Mouse (Mus musculus) midbrain, embryonic 15.5 days (tissue): ENCODE measurements around the gene Wdr4. TPM values are rescaled to one million over a fixed set of nuclear protein-coding genes. Genes with fewer than 3 reads are reported as not detected.

Experiments
- ATAC-seq: fragments of 200-750 bp; cut with Nextera tagmentation; replicated peaks from 2 replicates; pipeline ENCODE4 v1.8.0; 2017; ENCODE audit warnings: moderate TSS enrichment
- H3K27ac ChIP-seq: fragments of 300-500 bp; sonication (generic); 2 replicates; pipeline ENCODE4 v1.5.1; 2015; ENCODE audit warnings: mild to moderate bottlenecking, inconsistent platforms
- H3K27me3 ChIP-seq: fragments of 300-500 bp; sonication (generic); replicated peaks from 2 replicates; pipeline ENCODE4 v1.6.1; 2015; ENCODE audit warnings: inconsistent platforms
- H3K36me3 ChIP-seq: fragments of 300-500 bp; sonication (generic); replicated peaks from 2 replicates; pipeline ENCODE4 v1.6.1; 2015; ENCODE audit warnings: inconsistent platforms
- H3K4me1 ChIP-seq: fragments of 300-500 bp; sonication (generic); 2 replicates; pipeline ENCODE4 v1.6.1; 2015; ENCODE audit warnings: inconsistent platforms
- H3K4me2 ChIP-seq: fragments of 300-500 bp; sonication (generic); 2 replicates; pipeline ENCODE4 v1.6.1; 2015; ENCODE audit warnings: inconsistent platforms, mild to moderate bottlenecking, moderate library complexity
- H3K4me3 ChIP-seq: fragments of 300-500 bp; sonication (generic); 2 replicates; pipeline ENCODE4 v1.5.1; 2015; ENCODE audit warnings: mild to moderate bottlenecking, inconsistent platforms
- H3K9ac ChIP-seq: fragments of 300-500 bp; sonication (generic); 2 replicates; pipeline ENCODE4 v1.6.1; 2015; ENCODE audit warnings: mild to moderate bottlenecking, inconsistent platforms
- H3K9me3 ChIP-seq: fragments of 300-500 bp; sonication (generic); 2 replicates; pipeline ENCODE4 v1.6.1; 2016; ENCODE audit warnings: inconsistent platforms
- WGBS: fragments of 180-500 bp; shearing (Covaris S2); methylation state at CpG from one replicate; pipeline ENCODE4 v1.1.7; 2015; ENCODE audit warnings: mixed read lengths; 5-methylcytosine and 5-hydroxymethylcytosine counted together
- polyA plus RNA-seq: library from polyadenylated mRNA; unstranded; fragments of >200 nt; fragmentation: Nextera tagmentation; extraction: Ambion mirVana; gene quantifications from 2 replicates; pipeline ENCODE4 v1.2.1, GENCODE M21; 2015

The Wdr4 gene
- polyA plus RNA-seq, 1 experiment from 2014 or later, result 45.3 TPM

- H3K27me3 ChIP-seq, result no peaks in the 10 kb centered on the region
- WGBS, result 60% methylated on average over 10 of the region's 10 CpGs
- no peak overlapping the region for H3K9ac ChIP-seq
- no peaks in the 10 kb centered on the region for H3K36me3 ChIP-seq
- peaks cover 13% of the 10 kb centered on the region; the same call in 1 of the 2 replicates for H3K4me1 ChIP-seq
- H3K4me3 ChIP-seq, result no peak overlapping the region
- ATAC-seq, result peak; percentile 69
- H3K4me2 ChIP-seq, result no peak overlapping the region
- peak overlapping the region; percentile 12 for H3K27ac ChIP-seq
- H3K9me3 ChIP-seq, result no peaks in the 10 kb centered on the region
Measured at GRCm38 (mm10) chr17:31486616-31487198, 33.1 kb downstream of the Wdr4 start.

- no peak overlapping the region for H3K27ac ChIP-seq
- no peak overlapping the region for H3K4me3 ChIP-seq
- H3K36me3 ChIP-seq, result peaks cover 6% of the 10 kb centered on the region
- ATAC-seq, result no peak
- no peak overlapping the region for H3K4me2 ChIP-seq
- no peaks in the 10 kb centered on the region for H3K9me3 ChIP-seq
- no peak overlapping the region for H3K9ac ChIP-seq
- H3K4me1 ChIP-seq, result no peaks in the 10 kb centered on the region
- H3K27me3 ChIP-seq, result no peaks in the 10 kb centered on the region
- WGBS, result 69% methylated on average over 11 of the region's 11 CpGs
Measured at GRCm38 (mm10) chr17:31479108-31479844, 40.5 kb downstream of the Wdr4 start.

- no peak overlapping the region for H3K4me2 ChIP-seq
- no peaks in the 10 kb centered on the region for H3K27me3 ChIP-seq
- WGBS, result 84% methylated on average over 7 of the region's 7 CpGs
- H3K27ac ChIP-seq, result no peak overlapping the region
- no peak overlapping the region for H3K4me3 ChIP-seq
- H3K4me1 ChIP-seq, result no peaks in the 10 kb centered on the region
- ATAC-seq, result no peak
- no peak overlapping the region for H3K9ac ChIP-seq
- peaks cover 6% of the 10 kb centered on the region for H3K36me3 ChIP-seq
- no peaks in the 10 kb centered on the region for H3K9me3 ChIP-seq
Measured at GRCm38 (mm10) chr17:31478606-31479005, 41.2 kb downstream of the Wdr4 start.

- H3K36me3 ChIP-seq, result peaks cover 11% of the 10 kb centered on the region
Measured at GRCm38 (mm10) chr17:31474388-31474787, 45.4 kb downstream of the Wdr4 start.

GRCm38 (mm10) chr17:31470766-31471418, 48.9 kb downstream of the Wdr4 start:
- H3K4me1 ChIP-seq, result peaks cover 8% of the 10 kb centered on the region
- H3K36me3 ChIP-seq, result peaks cover 28% of the 10 kb centered on the region
- 46% methylated on average over 5 of the region's 5 CpGs for WGBS
- no peaks in the 10 kb centered on the region for H3K9me3 ChIP-seq
- no peak overlapping the region for H3K27ac ChIP-seq
- H3K4me2 ChIP-seq, result no peak overlapping the region
- no peak overlapping the region for H3K9ac ChIP-seq
- no peaks in the 10 kb centered on the region for H3K27me3 ChIP-seq
- H3K4me3 ChIP-seq, result no peak overlapping the region
- peak; percentile 60 for ATAC-seq

More at GRCm38 (mm10) chr17:31474388-31474787, 45.4 kb downstream of the Wdr4 start:
- WGBS, result 84% methylated on average over 6 of the region's 6 CpGs
- Histone ChIP-seq H3K27ac (no peak overlapping the region; the same call in 1 of the 2 replicates), H3K9me3 (no peaks in the 10 kb centered on the region), H3K4me3 (no peak overlapping the region), H3K4me2 (no peak overlapping the region), H3K27me3 (no peaks in the 10 kb centered on the region), H3K9ac (no peak overlapping the region), H3K4me1 (peaks cover 8% of the 10 kb centered on the region)
- no peak for ATAC-seq

DNA sequence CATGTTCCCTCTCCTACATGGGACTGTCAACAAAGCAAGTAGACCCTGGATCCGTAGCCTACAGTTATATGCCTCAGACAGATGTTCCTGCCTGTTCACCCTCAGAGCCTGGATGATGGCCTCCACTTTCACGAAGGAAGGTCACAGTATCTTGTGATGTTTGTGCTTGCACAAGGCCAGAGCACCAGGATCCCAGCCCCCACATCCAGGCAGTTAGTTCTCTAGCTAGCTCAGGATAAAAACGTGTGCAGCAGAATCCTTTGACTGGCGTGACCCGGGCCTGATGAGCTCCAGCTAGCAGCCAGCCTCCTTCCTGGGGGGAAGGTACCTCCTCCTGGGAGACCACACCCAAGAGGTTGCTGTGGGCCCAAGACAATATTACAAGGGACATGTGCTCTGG, 51.3 kb downstream of the Wdr4 start:
- WGBS, result 74% methylated on average over 5 of the region's 5 CpGs
- no peak for ATAC-seq
- peaks cover 28% of the 10 kb centered on the region for H3K36me3 ChIP-seq

GRCm38 (mm10) chr17:31466854-31467253, 52.9 kb downstream of the Wdr4 start:
- Histone ChIP-seq H3K9me3 (no peaks in the 10 kb centered on the region), H3K27ac (no peak overlapping the region), H3K4me1 (peaks cover 8% of the 10 kb centered on the region), H3K4me3 (no peak overlapping the region), H3K27me3 (no peaks in the 10 kb centered on the region), H3K4me2 (no peak overlapping the region), H3K36me3 (peaks cover 28% of the 10 kb centered on the region), H3K9ac (no peak overlapping the region)
- no peak for ATAC-seq
- WGBS, result 91% methylated on average over 3 of the region's 3 CpGs

More for the DNA sequence above, 51.3 kb downstream of the Wdr4 start:
- H3K9me3 ChIP-seq, result no peaks in the 10 kb centered on the region
- H3K9ac ChIP-seq, result no peak overlapping the region
- no peak overlapping the region for H3K27ac ChIP-seq
- H3K4me1 ChIP-seq, result peaks cover 8% of the 10 kb centered on the region
- H3K4me3 ChIP-seq, result no peak overlapping the region
- H3K27me3 ChIP-seq, result no peaks in the 10 kb centered on the region
- no peak overlapping the region for H3K4me2 ChIP-seq

DNA sequence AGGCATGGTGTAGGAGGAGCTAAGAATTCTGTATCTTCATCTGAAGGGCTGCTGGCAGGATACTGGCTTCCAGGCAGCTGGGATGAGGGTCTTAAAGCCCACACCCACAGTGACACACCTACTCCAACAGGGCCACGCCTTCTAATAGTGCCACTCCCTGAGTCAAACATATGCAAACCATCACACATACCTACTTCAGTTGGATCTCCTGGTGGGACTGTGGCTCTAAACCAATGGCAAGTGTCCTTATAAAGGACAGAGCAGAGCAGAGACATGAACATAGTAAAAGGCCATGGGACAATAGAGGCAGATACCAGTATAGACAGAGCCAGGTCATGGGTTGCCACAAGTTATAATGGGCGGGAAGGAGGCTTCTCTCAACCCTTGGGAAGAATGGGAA, 57.3 kb downstream of the Wdr4 start:
- Histone ChIP-seq H3K27me3 (no peaks in the 10 kb centered on the region), H3K27ac (no peak overlapping the region), H3K4me2 (no peak overlapping the region), H3K4me3 (no peak overlapping the region), H3K9ac (no peak overlapping the region), H3K36me3 (peaks cover 43% of the 10 kb centered on the region), H3K9me3 (no peaks in the 10 kb centered on the region), H3K4me1 (no peaks in the 10 kb centered on the region)
- 80% methylated on average over 2 of the region's 2 CpGs for WGBS
- no peak for ATAC-seq

GRCm38 (mm10) chr17:31460416-31460815, 59.4 kb downstream of the Wdr4 start:
- H3K27ac ChIP-seq, result no peak overlapping the region
- no peaks in the 10 kb centered on the region for H3K27me3 ChIP-seq
- no peak for ATAC-seq
- WGBS, result 65% methylated on average over 4 of the region's 4 CpGs
- H3K4me3 ChIP-seq, result no peak overlapping the region
- no peaks in the 10 kb centered on the region for H3K9me3 ChIP-seq
- peaks cover 23% of the 10 kb centered on the region for H3K36me3 ChIP-seq
- H3K9ac ChIP-seq, result no peak overlapping the region
- H3K4me2 ChIP-seq, result no peak overlapping the region
- no peaks in the 10 kb centered on the region for H3K4me1 ChIP-seq

DNA sequence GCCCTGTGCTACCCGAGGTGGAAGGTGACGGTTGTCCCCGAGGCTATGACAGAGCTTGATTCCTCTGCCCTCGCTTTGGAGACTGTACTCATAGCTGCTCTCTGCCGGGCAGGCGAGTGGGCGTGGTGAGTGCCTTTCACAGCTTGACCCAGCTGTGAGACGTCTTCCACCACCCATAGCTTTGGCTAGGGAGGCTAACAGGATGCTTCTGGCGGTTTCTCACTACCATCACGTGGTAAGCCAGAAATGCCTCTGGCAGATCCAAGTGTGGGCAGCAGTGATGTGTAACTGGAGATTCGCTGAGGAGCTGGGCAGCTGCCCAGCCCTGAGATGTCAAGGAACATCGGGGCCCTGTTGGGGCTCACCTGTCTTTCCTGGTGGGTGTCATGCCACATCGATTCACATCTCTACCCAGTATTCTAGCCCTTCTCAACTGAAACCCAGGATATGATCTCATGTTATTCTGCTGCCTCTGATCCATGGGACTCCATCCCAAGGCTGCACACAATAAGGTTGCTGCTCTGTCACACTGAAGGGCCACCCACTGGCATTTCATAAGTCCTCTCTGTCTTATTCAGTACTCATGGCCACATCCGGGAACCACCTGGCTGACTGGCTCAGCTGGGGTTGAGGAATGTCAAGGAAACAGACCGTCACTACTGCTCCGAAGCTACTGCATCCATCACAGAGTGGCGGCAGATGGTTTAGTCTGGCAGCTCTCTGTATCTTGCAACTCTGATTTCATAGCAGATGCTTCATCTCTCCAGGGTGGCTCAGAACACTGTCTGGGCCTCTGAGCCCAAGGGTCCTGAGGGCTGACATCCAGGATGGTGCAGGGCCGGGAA, 62.8 kb downstream of the Wdr4 start:
- H3K4me3 ChIP-seq, result no peak overlapping the region
- no peaks in the 10 kb centered on the region for H3K4me1 ChIP-seq
- no peaks in the 10 kb centered on the region for H3K9me3 ChIP-seq
- 76% methylated on average over 18 of the region's 18 CpGs for WGBS
- H3K4me2 ChIP-seq, result no peak overlapping the region
- no peak overlapping the region for H3K9ac ChIP-seq
- no peak for ATAC-seq
- H3K27me3 ChIP-seq, result no peaks in the 10 kb centered on the region
- peaks cover 18% of the 10 kb centered on the region; the same call in 1 of the 2 replicates for H3K36me3 ChIP-seq
- H3K27ac ChIP-seq, result no peak overlapping the region

GRCm38 (mm10) chr17:31454056-31454455, 65.7 kb downstream of the Wdr4 start:
- Histone ChIP-seq H3K36me3 (0 out of 2 replicates have a peak, but pooled peaks cover 8% of the 10 kb centered on the region), H3K4me1 (peaks cover 15% of the 10 kb centered on the region), H3K9ac (no peak overlapping the region), H3K4me2 (no peak overlapping the region), H3K27me3 (no peaks in the 10 kb centered on the region), H3K4me3 (no peak overlapping the region), H3K27ac (no peak overlapping the region), H3K9me3 (no peaks in the 10 kb centered on the region)
- 90% methylated on average over 9 of the region's 9 CpGs for WGBS
- no peak for ATAC-seq

GRCm38 (mm10) chr17:31453476-31453875, 66.3 kb downstream of the Wdr4 start:
- Histone ChIP-seq H3K36me3 (0 out of 2 replicates have a peak, but pooled peaks cover 2% of the 10 kb centered on the region), H3K4me3 (no peak overlapping the region), H3K9ac (no peak overlapping the region), H3K27ac (no peak overlapping the region), H3K9me3 (no peaks in the 10 kb centered on the region), H3K27me3 (no peaks in the 10 kb centered on the region), H3K4me1 (peaks cover 15% of the 10 kb centered on the region), H3K4me2 (no peak overlapping the region)
- 91% methylated on average over 3 of the region's 3 CpGs for whole genome bisulfite sequencing
- no peak for ATAC-seq
